Mouse (Mus musculus) embryonic fibroblast, embryonic 13.5 days (primary cell): ENCODE data around the gene Pacs2.

Source experiments
- CTCF ChIP-seq: IDR thresholded peaks from 2 replicates; pipeline ENCODE4 v1.5.1; 2011; ENCODE audit warnings: mild to moderate bottlenecking, control low read depth, low read length, moderate library complexity, borderline replicate concordance; ENCODE audit not compliant: insufficient read depth
- POLR2A ChIP-seq: IDR thresholded peaks from 2 replicates; pipeline ENCODE4 v1.6.1; 2011; ENCODE audit warnings: low read depth, mild to moderate bottlenecking, control low read depth, low read length, moderate library complexity

- TF ChIP-seq POLR2A, result no peak
- TF ChIP-seq CTCF, result no peak
Measured at GRCm38 (mm10) chr12:113013021-113013491, 1.3 kb upstream of the Pacs2 start.
